Mouse (Mus musculus) hematopoietic stem cell, adult 5-6 weeks (primary cell): ENCODE results near the gene Pde4a. TPM values are rescaled to one million over a fixed set of nuclear protein-coding genes. Genes with fewer than 3 reads are reported as not detected.
A peak's percentile ranks its signal among the peaks of the same experiment; 100 is the strongest.

Experiments used
- ATAC-seq, 2 experiments: fragments of 125-278 bp in 1 of 2; replicated peaks in 1 of 2; 2 replicates each; pipeline ENCODE4 v1.8.0; 2016 to 2017; ENCODE audit warnings: inconsistent platforms in 2 of 2, mild to moderate bottlenecking in 2 of 2, moderate number of reproducible peaks in 2 of 2, low read depth in 1 of 2, moderate TSS enrichment in 1 of 2; ENCODE audit not compliant: low FRiP score in 2 of 2, poor library complexity in 2 of 2, severe bottlenecking in 2 of 2, insufficient read depth in 1 of 2, low TSS enrichment in 1 of 2
- total RNA-seq: library from RNA; stranded (forward); fragments of 172-1452, 232-1000 nt; gene quantifications from 2 replicates; pipeline ENCODE4 v1.2.3, GENCODE M21; 2017

Pde4a gene
- total RNA-seq, 1 experiment from 2014 or later = 2.7 TPM

GRCm38 (mm10) chr9:21144361-21144760, 21.2 kb upstream of the Pde4a start:
- ATAC-seq = no peak

- ATAC-seq = no peak
These were observed 20.1 kb upstream of the Pde4a start for GRCm38 (mm10) chr9:21145431-21145830.

- peak; percentile 90 to 91 for ATAC-seq
These were observed 18.8 kb upstream of the Pde4a start for GRCm38 (mm10) chr9:21146722-21147121.

- no peak for ATAC-seq
These were observed 17.1 kb upstream of the Pde4a start for GRCm38 (mm10) chr9:21148427-21148826.

DNA sequence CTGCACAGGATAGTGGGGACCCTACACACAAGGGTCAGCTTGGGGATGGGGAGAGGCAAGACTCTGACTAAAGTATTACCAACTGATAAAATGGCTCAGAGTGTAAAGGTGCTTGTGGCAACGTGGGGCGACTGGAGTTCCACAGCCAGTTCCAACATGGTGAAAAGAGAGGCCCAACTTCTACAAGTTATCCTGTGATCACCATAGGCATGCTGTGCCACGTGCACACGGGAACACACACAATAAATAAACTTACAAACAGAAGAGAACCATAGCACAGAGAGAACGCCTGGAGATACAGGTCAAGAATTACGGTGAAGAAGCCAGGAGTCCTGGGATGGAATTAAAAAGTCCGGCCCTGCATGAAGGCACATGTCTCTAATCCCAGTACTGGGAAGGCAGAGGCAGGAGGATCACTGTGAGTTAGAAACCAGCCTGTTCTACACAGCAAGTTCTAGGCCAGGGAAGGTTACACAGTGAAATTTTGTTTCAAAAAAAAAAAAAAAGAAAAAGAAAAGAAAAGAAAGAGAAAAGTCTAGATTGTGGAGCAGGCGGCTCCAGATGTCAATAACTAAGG, 16.3 kb upstream of the Pde4a start:
- no peak for ATAC-seq

GRCm38 (mm10) chr9:21149654-21150419, 15.7 kb upstream of the Pde4a start, which contains the start of gene Cdc37:
Gene Cdc37, minus strand, starts transcription at chr9:21149982.
- peak; percentile 61 to 77 for ATAC-seq

- peak; percentile 44 to 59 for ATAC-seq
These were observed 12.8 kb upstream of the Pde4a start for GRCm38 (mm10) chr9:21152715-21153114.

DNA sequence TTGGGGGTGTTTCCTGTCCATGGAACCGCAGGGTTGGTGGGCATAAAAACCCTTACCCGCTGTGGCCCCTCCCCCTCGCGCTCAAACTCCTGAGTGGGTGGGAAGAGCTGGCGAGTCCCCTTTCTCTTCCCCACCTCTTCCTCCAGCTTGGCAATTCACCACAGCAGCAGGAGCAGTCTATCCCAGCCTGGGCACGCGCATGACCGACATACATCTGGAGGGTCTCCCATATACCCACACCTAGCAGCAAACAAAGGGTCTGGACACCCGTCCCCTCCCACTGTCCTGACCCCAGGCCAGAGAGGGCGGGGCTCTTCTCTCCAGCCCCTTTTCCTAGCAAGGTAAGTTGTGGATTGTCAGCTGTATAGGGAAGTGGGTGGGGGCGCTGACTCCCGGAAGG, 12.2 kb upstream of the Pde4a start:
- no peak for ATAC-seq

DNA sequence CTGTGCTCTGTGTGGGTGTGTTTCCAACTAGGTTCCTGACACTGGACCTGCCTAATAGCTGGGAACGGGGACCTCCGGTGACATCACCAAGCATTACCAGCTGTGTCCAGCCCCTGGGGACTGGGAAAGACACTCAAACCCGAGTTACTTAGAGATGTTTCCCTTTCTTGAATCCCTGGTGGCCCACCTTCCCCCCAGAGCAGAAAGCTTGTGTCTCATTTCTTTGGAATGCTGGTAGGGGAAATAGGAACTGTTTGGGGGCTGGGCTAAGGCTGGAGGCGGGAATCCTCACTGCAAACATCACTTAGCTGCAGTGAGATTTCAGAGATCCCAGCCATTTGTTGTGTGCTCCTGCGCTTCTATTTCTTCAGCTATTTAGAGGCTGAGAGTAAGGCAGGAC, 11.7 kb upstream of the Pde4a start:
- no peak for ATAC-seq

GRCm38 (mm10) chr9:21154787-21155186, 10.7 kb upstream of the Pde4a start:
- ATAC-seq = no peak

DNA sequence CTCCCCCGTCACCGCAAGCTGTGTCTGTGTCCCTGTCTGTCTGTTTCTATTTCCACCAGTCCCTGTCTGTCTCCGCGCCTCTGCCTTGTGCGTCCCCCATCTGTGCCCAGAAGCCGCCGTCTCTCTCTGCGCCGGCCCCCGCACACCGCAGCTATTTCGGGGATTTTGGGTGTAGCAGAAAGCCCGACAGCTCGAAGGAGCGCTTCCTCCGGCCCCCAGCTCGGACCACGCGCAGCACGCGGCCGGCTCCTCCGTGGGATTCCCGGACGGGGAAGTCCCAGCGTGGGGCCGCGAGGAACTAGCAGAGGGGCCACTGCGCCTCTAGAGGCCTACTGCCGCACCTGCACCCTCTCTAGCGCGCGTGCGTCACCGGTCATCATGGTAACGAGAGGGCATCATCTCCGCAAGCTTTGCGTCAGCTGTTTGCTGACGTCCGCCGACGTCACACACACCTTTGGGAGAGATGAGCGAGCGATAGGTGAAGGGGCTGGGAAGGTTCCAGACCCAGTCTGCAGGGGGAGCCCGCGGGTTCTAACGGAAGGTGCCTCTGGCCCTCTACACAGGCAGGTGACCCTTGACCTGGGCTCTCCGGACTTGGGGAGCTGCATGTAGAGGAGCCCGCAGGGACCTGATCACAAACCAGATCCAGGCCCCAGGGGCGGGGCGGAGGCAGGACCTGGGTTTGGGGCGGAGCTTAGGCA, 4.2 kb upstream of the Pde4a start:
- peak; percentile 85 to 92 for ATAC-seq

GRCm38 (mm10) chr9:21163086-21164050, 2.1 kb upstream of the Pde4a start:
- ATAC-seq = no peak

DNA sequence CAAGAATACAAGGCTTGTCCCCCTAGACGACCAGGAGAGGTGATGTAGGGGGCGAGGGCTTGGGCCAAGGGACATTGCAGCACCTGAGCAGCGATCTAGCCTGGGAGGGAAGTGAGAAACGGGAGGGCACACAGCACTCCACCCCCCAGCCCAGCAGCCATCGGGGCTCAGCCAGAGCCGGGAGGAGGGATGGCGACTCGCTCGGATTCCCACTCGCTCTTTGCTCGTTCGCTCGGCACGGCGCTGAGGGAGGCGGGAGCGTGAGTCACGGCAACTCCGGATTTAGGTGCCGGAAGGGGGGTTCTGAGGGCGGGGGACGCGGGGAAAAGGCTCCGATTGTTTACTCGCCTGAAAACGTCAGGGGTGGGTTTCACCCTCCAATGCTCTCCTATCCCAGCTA, 1.4 kb upstream of the Pde4a start:
- no peak for ATAC-seq

- ATAC-seq = no peak
These were observed 488 bp downstream of the Pde4a start for GRCm38 (mm10) chr9:21165952-21166451.

- no peak for ATAC-seq
These were observed 1.0 kb downstream of the Pde4a start for GRCm38 (mm10) chr9:21166516-21166915.

GRCm38 (mm10) chr9:21167140-21168097, 1.9 kb downstream of the Pde4a start:
- no peak for ATAC-seq
